In the genomic region with DNA sequence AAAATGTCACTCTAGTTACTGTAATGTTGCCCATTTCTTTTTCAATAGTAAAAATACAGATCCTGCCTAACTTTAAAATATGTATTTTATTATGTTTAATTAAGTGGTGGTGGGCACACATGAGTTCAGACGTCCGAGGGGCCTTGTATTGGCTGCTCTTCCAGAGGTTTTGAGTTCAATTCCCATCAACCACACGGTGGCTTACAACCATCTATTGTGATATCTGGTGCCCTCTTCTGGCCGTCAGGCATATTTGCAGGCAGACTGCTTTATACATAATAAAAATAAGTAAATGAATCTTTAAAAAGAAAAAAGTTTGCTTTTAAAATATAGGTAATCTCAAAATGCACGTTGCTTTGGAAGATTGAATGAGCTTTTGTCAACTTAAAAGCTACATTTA, we compare ENCODE assay signal across 13 mouse cellular contexts. TPM values are rescaled to one million over a fixed set of nuclear protein-coding genes. Genes with fewer than 3 reads are reported as not detected.
DNase-seq lines count a peak whose midpoint lies in the region; ATAC-seq and TF ChIP-seq lines count a peak whose summit lies in the region.
"Had no signal": no experiment of that assay in that cellular context is flagged by ENCODE, and none has a peak within 500 bp of the region (broad histone marks: within the 10 kb centered on the region; RNA-seq: fewer than 3 reads in every experiment).

No protein-coding gene starts in this region.

- no peak for DNase-seq in hindbrain, postnatal 0 days (ENCODE audit: low spot score)
- DNase-seq in 3T3-L1 (ENCODE audit: low read depth, low spot score) (peak; percentile 47), ES-CJ7 (ENCODE audit: low read depth, low spot score) (peak; percentile 76)
- peak; percentile 41 for DNase-seq in c-Kit-positive CD71-positive TER-119-negative erythroid progenitor cells, embryonic 14.5 days (ENCODE audit: low read depth)
- DNase-seq in frontal cortex, postnatal 25 days (ENCODE audit: low spot score in 2 of 2), result no peak
- DNase-seq in right cerebral cortex, adult 2 months (ENCODE audit: low spot score in 2 of 2), result no peak
- DNase-seq in gastrocnemius, adult 8-10 months (ENCODE audit: low spot score in 2 of 2), result no peak
- DNase-seq: cerebellum, postnatal 36 days; heart, postnatal 14 days; kidney, postnatal 36 days had no signal

- ATAC-seq in hindbrain, postnatal 0 days, result no peak
- no peak for ATAC-seq in hindbrain, embryonic 16.5 days

- TF ChIP-seq CTCF in hindbrain, postnatal 0 days (IDR thresholded peaks at IDR 0.05; ENCODE audit: low read depth), result peak; percentile 30

- no peak overlapping the region for H3K4me2 ChIP-seq in hindbrain, postnatal 0 days (ENCODE audit: low read depth, low read length)
- no peak overlapping the region for H3K4me2 ChIP-seq in hindbrain, embryonic 16.5 days (ENCODE audit: low read length)
- H3K4me2 ChIP-seq: limb, embryonic 12.5 days; midbrain, embryonic 12.5 days had no signal

- WGBS in hindbrain, postnatal 0 days, result 51% methylated on average over 5 of the region's 5 CpGs
- 52% methylated on average over 5 of the region's 5 CpGs for WGBS in hindbrain, embryonic 16.5 days

- no peaks in the 10 kb centered on the region for H3K27me3 ChIP-seq in hindbrain, postnatal 0 days (ENCODE audit: insufficient read depth, low read length)
- no peaks in the 10 kb centered on the region for H3K27me3 ChIP-seq in hindbrain, embryonic 16.5 days (replicated peaks; ENCODE audit: control insufficient read depth, insufficient read depth, low read length)
- H3K27me3 ChIP-seq: limb, embryonic 12.5 days; midbrain, embryonic 12.5 days had no signal

- no peaks in the 10 kb centered on the region for H3K36me3 ChIP-seq in hindbrain, postnatal 0 days (ENCODE audit: insufficient read depth, low read length)
- H3K36me3 ChIP-seq in hindbrain, embryonic 16.5 days (ENCODE audit: control insufficient read depth, insufficient read depth, low read length), result no peaks in the 10 kb centered on the region
- H3K36me3 ChIP-seq: limb, embryonic 12.5 days; midbrain, embryonic 12.5 days had no signal

- H3K27ac ChIP-seq in hindbrain, postnatal 0 days, result no peak overlapping the region
- H3K27ac ChIP-seq in hindbrain, embryonic 16.5 days (ENCODE audit: low read depth, low read length), result no peak overlapping the region
- H3K27ac ChIP-seq: limb, embryonic 12.5 days; midbrain, embryonic 12.5 days had no signal

- H3K9ac ChIP-seq in hindbrain, postnatal 0 days (replicated peaks; ENCODE audit: low read length), result no peak overlapping the region
- H3K9ac ChIP-seq in hindbrain, embryonic 16.5 days (ENCODE audit: low read depth, low read length), result no peak overlapping the region
- H3K9ac ChIP-seq: limb, embryonic 12.5 days; midbrain, embryonic 12.5 days had no signal

- H3K4me1 ChIP-seq in hindbrain, postnatal 0 days (ENCODE audit: insufficient read depth, low read length), result no peaks in the 10 kb centered on the region
- no peaks in the 10 kb centered on the region for H3K4me1 ChIP-seq in hindbrain, embryonic 16.5 days (ENCODE audit: control insufficient read depth, insufficient read depth, low read depth, low read length)
- H3K4me1 ChIP-seq: limb, embryonic 12.5 days; midbrain, embryonic 12.5 days had no signal

- no peaks in the 10 kb centered on the region for H3K9me3 ChIP-seq in hindbrain, postnatal 0 days (ENCODE audit: low read length)
- H3K9me3 ChIP-seq in hindbrain, embryonic 16.5 days (ENCODE audit: control insufficient read depth, low read length), result no peaks in the 10 kb centered on the region
- H3K9me3 ChIP-seq: limb, embryonic 12.5 days; midbrain, embryonic 12.5 days had no signal

- no peak overlapping the region for H3K4me3 ChIP-seq in hindbrain, postnatal 0 days (ENCODE audit: low read length)
- no peak overlapping the region for H3K4me3 ChIP-seq in hindbrain, embryonic 16.5 days (ENCODE audit: low read length)
- H3K4me3 ChIP-seq: limb, embryonic 12.5 days; midbrain, embryonic 12.5 days had no signal

RNA-seq across cellular contexts. Expression of a gene that starts 55.0 kb away (rescaled TPM):
- 30.2 and 42.8 TPM in 2 replicates for total RNA-seq in hindbrain, postnatal 0 days (2014; rRNA removed)
- 140 and 145 TPM in 2 replicates for polyA plus RNA-seq in hindbrain, postnatal 0 days (2015; fragmentation: Nextera tagmentation; extraction: Ambion mirVana)
- polyA plus RNA-seq in hindbrain, embryonic 16.5 days (2015; fragmentation: Nextera tagmentation; extraction: Ambion mirVana), result 163 and 169 TPM in 2 replicates
- 1 to 10 TPM; 5.1 to 6.1 (median 6.0) TPM for total RNA-seq in gastrocnemius, adult 8-10 months (2022)

Comparison
In these comparisons a context has a peak if more than half of its experiments do, and no peak if none do; other contexts are left out.
1. DNase-seq: peak in 3T3-L1 (single experiment), ES-CJ7 (single experiment) and c-Kit-positive CD71-positive TER-119-negative erythroid progenitor cells, embryonic 14.5 days (single experiment); none in hindbrain, postnatal 0 days (single experiment), frontal cortex, postnatal 25 days (0 of 2), right cerebral cortex, adult 2 months (0 of 2) and gastrocnemius, adult 8-10 months (0 of 2).